Mouse (Mus musculus) bone marrow macrophage, adult 2 months (primary cell): ENCODE data around the gene Ppil6. TPM values are rescaled to one million over a fixed set of nuclear protein-coding genes. Genes with fewer than 3 reads are reported as not detected.

Source experiments
- H3K27ac ChIP-seq: 2 replicates; pipeline ENCODE4 v1.5.1; 2012; ENCODE audit warnings: low read depth, low read length; ENCODE audit not compliant: insufficient read depth
- H3K4me1 ChIP-seq: 2 replicates; pipeline ENCODE4 v1.6.1; 2012; ENCODE audit warnings: low read length; ENCODE audit not compliant: control insufficient read depth, insufficient read depth
- H3K4me3 ChIP-seq: 2 replicates; pipeline ENCODE4 v1.5.1; 2012; ENCODE audit warnings: mild to moderate bottlenecking, low read length, moderate library complexity; ENCODE audit not compliant: insufficient read depth
- CTCF ChIP-seq: IDR thresholded peaks from 2 replicates; pipeline ENCODE4 v1.5.1; 2012; ENCODE audit warnings: low read depth, mild to moderate bottlenecking, low read length, moderate library complexity
- POLR2A ChIP-seq: IDR thresholded peaks from 2 replicates; pipeline ENCODE4 v1.6.1; 2012; ENCODE audit warnings: mild to moderate bottlenecking, low read depth, low read length, borderline replicate concordance
- polyA plus RNA-seq: library from polyadenylated mRNA; stranded (reverse); fragments of >200 nt; gene quantifications from 2 replicates; pipeline ENCODE4 v1.2.4, GENCODE M21; 2012; ENCODE audit not compliant: missing spikeins, insufficient read depth, insufficient read length

Gene Ppil6
- polyA plus RNA-seq = not detected in 2 replicates

DNA sequence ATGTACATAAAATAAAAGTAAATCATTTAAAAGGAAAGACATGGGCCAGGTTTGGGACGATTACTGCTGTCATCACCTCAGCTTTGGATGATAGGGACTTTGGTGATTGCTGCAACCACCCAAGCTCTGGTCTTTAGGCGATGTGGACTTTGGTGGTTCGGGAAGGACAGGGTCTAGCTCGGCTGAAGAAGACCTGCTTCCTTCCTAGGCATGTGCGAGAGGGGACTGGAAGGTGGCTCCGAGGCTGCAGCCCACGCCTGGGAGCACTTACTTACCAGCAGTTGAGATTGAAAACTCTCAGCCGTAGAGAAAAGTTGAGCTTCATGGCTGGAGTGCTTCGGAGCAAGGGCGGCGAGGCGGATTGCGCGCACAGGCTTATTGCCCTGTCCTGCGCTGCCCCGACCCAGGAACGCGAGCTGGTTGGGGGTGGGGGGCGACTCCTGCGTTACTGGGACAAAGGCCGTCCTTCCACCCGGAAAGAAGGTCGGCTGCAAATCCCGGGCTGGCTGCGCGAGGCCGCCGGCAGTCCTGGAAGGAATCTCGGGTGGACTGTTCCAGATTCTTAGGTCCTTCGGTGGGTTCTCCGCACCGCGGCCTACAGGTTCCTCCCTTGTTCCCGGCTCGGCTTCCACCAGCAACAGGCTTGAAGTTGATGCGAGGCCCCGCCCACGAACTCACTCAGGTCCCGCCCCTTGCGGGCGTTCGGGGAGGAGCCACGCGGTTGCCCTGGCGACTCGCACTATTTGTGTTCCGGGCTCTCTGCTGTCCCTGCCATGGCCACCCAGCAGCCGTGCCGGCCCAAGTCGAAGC is at the start of gene Ppil6, which contains the start of gene Smpd2:
Gene Ppil6 (plus strand): TSS at position 732 of the 810 bp plus-strand sequence.
Gene Smpd2 (minus strand): TSS at position 662 of the 810 bp plus-strand sequence.
- Histone ChIP-seq H3K4me1 (peaks cover 11% of the 10 kb centered on the region), H3K4me3 (peak within 1 kb of the TSS; percentile 74), H3K27ac (no peak within 1 kb of the TSS)
- no peak for TF ChIP-seq CTCF
- peak; percentile 62 for TF ChIP-seq POLR2A

DNA sequence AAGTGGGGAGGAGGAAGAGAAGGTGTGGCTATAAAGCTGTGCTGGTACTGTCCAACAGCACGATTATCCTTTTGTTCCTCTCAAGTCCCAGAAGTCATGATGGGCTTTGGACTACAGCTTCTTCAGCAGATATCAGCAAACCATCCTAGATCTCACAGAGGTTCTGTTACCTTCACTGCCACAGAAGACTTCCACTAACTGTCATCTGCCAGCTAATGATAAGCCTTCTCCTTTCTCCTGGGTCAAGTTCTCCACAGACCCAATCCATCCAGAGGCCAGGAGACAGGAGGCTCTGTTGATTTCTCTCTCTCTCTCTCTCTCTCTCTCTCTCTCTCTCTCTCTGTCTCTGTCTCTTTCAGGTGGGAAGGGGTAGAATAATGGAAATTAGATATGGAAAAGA is 42.0 kb upstream of the Ppil6 start:
- Histone ChIP-seq H3K27ac (no peak overlapping the region), H3K4me1 (peaks cover 11% of the 10 kb centered on the region)
- no peak for TF ChIP-seq POLR2A
- no peak for TF ChIP-seq CTCF

DNA sequence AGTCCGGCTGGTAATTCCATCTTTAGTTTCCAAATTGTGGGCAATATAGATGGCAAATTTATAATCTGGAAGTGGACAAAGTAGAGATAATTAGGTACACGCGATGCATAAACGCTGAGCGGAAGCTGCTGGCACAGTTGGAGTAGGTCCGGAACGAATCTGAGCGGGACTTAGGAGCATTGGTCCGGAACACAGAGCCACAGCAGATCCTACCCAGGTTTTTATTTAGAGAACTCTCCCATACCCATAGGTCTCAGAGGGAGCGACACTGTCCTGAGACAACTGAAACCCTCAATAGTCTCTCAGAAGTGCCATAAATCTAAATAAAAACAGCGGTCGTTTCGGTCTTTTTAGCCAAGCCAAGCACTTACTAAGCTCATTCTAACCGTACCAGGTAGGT is 40.6 kb upstream of the Ppil6 start:
- Histone ChIP-seq H3K27ac (peak overlapping the region; percentile 17; the same call in 1 of the 2 replicates), H3K4me1 (peaks cover 11% of the 10 kb centered on the region), H3K4me3 (peak overlapping the region; percentile 72)
- TF ChIP-seq POLR2A (no peak), CTCF (no peak)

More for the DNA sequence above, 42.0 kb upstream of the Ppil6 start:
- H3K4me3 ChIP-seq = no peak overlapping the region

DNA sequence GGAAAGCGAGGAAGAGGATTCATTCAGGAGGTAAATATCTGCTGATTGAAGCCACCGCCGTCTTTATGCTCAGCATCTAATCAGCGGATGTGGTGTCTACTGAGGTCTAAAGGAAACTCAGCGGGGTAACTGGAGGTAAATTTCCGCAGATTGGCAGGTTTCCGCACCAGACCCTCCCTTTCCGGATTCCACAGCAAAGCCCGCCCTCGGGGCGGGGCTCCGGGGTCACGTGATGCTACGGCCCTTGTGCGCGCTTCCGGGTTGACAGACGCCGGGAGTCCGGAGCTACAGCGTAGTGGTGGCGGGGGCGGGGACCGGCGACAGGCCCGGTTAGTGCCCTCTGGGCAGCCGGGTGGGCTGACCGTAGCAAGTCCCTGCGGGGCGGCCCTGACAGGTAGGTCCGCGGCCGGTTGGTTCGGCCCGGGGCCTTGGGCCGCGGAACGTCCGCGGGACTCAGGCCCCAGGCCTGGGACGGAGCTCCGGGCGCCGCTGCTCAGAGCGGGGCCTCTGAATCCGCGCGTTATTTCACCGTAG is 40.0 kb upstream of the Ppil6 start, which contains the start of gene Zbtb24:
Gene Zbtb24 (plus strand): TSS at position 247 of the 534 bp plus-strand sequence.
- Histone ChIP-seq H3K27ac (peak within 1 kb of the TSS; percentile 17), H3K4me3 (peak within 1 kb of the TSS; percentile 72), H3K4me1 (peaks cover 11% of the 10 kb centered on the region)
- TF ChIP-seq CTCF (no peak), POLR2A (peak; percentile 44; the same call in 1 of the 2 replicates)

DNA sequence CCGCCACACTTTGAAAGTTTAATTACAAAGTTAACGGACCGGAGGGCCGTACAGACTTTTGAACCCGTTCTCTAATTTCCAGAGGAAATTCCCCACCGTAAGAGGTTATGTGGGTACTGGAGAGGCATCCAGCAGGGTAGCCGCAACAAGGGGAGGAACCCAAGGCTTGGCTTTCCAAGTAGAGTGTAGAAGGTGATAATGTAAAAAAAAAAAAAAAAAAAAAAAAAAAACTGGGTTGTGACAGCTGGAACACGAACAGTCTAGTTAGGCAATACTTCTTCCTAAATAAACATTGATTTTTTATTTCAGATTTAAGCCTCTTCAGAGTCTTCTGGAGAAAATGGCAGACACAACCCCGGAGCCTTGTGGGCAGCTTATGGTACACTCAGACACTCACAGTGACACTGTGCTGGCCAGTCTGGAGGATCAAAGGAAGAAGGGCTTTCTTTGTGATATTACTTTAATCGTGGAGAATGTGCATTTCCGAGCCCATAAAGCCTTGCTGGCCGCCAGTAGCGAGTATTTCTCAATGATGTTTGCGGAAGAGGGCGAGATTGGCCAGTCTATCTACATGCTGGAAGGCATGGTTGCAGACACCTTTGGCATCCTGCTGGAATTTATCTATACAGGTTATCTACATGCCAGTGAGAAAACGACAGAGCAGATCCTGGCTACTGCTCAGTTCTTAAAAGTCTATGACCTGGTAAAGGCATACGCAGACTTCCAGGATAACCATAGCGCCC is 39.3 kb upstream of the Ppil6 start:
- H3K4me3 ChIP-seq = peak overlapping the region; percentile 72
- peaks cover 11% of the 10 kb centered on the region for H3K4me1 ChIP-seq
- H3K27ac ChIP-seq = peak overlapping the region; percentile 7; the same call in 1 of the 2 replicates
- TF ChIP-seq CTCF (no peak), POLR2A (no peak)

DNA sequence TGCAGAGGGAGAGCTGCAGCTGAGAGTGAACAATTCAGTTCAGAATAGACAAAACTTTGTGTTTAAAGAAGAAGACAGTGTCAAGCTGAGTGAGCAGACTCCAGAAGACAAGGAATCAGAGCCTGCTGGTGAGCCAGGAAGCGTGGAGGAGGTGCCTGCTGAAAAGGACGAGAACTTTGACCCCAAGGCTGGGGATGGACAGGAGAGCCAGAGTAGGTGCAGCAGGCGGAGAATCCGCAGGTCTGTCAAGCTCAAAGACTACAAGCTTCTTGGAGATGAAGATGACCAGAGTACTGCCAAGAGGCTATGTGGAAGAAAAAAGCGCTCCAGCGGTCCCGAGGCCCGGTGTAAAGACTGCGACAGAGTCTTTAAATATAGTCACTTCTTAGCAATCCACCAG is 38.6 kb upstream of the Ppil6 start:
- Histone ChIP-seq H3K4me3 (no peak overlapping the region), H3K27ac (no peak overlapping the region), H3K4me1 (peaks cover 11% of the 10 kb centered on the region)
- TF ChIP-seq CTCF (no peak), POLR2A (no peak)

DNA sequence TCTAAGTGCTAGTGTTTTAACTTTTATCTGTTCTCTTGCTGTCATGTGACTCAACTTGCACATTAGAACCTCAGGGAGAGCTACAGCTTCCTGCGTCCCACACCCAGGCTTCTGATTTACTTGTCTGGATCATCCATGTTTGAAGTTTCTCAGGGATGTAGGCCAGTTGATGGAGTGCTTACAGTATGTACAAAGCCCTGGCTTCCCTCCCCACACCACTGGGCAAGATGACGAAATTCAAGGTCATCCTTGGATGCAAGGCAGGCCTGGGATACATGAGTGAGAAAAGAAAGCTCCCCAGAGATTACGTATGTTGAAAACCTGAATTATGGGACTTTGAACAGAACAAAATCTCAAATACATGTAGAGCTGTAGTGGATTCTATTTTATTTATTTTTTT is 37.4 kb upstream of the Ppil6 start:
- TF ChIP-seq CTCF = no peak
- no peak overlapping the region for H3K27ac ChIP-seq
- no peak overlapping the region for H3K4me3 ChIP-seq
- peaks cover 11% of the 10 kb centered on the region for H3K4me1 ChIP-seq

DNA sequence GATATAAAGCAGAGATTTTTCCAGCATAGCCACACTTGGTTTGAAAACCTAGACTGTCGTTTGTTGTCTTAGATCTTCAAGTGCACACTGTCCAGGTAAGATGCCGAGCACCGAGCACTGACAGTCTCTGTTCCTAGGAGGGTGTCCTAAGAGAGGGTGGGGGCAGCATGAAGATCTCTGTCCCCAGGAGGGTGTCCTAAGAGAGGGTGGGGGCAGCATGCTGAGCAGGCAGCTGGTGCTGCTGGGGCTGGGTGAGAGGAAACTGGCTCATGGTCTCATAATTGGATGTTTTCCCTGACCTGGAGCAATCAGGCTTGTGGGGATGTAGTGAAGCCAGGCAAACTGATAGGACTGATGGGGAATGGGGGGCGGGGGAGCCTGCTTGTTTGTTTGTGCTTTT is 30.2 kb upstream of the Ppil6 start:
- Histone ChIP-seq H3K4me3 (no peak overlapping the region), H3K4me1 (peaks cover 5% of the 10 kb centered on the region; the same call in 1 of the 2 replicates), H3K27ac (no peak overlapping the region)
- no peak for TF ChIP-seq POLR2A
- TF ChIP-seq CTCF = no peak

DNA sequence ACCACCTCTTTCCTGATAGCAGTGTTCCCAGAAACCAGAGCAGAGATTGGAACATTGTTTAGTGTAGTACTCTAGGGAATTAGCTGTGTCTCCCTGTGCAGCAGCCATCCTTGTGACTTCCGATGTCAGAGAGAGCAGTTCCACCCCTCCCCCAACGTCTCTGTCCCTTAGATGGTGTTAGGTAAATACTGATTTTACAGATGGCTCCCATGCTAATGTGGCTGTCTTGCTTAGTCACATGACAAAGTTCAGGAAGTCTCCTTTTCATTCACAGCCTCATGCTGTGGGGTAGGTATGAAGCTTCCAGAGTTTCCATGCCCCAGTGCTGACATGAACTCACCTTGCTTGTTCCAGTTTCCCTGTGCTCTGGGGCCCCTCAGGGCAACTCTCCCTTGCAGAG is 29.7 kb upstream of the Ppil6 start:
- Histone ChIP-seq H3K4me1 (peaks cover 5% of the 10 kb centered on the region; the same call in 1 of the 2 replicates), H3K4me3 (no peak overlapping the region), H3K27ac (no peak overlapping the region)
- no peak for TF ChIP-seq POLR2A
- no peak for TF ChIP-seq CTCF
